Mouse (Mus musculus): ENCODE data around the gene Olfr959.

Gene Olfr959

DNA sequence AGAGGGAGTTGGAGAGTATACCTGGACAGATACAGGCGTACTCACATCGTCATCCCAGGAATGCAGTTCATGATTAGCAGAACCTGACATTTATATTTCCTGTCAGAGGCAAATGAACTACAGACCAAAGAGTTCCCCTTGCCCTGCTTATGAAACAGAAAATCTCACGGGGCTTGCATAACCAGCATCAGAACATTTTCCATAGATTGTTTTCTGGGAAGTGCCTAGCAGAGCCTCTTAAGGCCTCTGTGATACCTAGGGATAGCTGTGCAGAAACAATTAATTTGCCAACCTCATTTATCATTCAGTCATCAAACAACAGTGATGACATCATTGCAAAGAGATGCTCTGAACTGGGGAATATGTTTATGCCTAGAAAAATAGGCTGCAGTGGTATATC is at the start of gene Olfr959:
Gene Olfr959, minus strand, starts transcription at position 101 of the 400 bp plus-strand sequence.
- no peak for DNase-seq (ENCODE audit: low spot score)

GRCm38 (mm10) chr9:39624711-39625110 is 49.3 kb upstream of the Olfr959 start:
- DNase-seq (ENCODE audit: low spot score) = no peak

DNA sequence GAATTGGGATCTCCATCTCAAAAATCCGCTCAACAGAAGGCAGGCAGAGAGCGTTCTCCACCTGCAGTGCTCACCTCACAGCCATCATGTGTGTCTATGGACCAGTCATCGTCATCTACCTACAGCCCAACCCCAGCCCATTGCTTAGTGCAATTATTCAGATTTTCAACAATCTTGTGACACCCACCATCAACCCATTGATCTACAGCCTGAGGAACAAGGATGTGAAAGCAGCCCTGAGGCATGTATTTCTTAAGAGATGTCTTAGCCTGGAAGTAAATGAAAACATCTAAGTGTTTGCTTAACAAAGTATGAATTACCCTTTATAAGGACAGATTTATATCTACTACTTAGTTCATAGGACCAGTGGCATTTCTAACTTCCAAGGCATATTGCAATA is 48.4 kb upstream of the Olfr959 start:
- DNase-seq (ENCODE audit: low spot score) = no peak

DNA sequence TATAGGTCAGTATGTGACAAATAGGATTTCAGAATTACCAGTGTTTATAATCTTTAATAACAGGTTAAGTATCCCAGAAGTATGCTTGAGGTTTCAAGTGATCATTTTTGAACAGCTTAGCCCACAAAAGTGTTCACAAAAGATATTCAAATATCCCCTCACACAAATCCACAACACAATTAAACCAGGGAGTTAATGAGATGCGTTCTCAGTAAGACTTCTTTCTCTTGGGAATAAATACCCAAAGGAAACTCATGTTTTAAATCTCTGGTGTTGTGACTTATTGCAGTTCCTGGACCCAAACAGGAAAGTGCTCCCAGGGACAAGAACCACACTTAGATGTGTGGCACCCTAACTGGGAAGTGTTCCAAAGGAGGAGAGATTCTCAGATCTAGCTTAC is 45.7 kb upstream of the Olfr959 start, which contains the start of gene Olfr960:
Gene Olfr960, plus strand, starts transcription at position 301 of the 400 bp plus-strand sequence.
- DNase-seq (ENCODE audit: low spot score) = no peak

DNA sequence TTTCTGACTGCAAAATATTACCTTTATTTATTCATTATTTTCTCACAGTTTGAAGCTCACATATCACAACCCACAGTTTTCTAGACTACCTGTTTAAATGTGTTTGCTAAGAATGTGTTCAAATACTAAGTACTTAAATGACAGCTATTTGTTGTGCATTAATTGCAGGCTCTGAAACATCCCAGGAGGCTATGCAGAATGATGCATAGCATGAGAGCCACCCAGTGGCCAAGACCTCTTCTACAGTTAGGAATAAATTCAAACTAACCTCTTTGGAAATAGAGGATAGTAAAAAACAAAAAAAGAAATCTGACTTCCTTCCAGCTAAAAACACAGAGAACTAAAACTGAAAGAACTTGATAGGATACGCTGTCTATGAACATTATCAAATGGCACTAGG is 36.6 kb upstream of the Olfr959 start:
- peak; percentile 52 for DNase-seq (ENCODE audit: low spot score)

DNA sequence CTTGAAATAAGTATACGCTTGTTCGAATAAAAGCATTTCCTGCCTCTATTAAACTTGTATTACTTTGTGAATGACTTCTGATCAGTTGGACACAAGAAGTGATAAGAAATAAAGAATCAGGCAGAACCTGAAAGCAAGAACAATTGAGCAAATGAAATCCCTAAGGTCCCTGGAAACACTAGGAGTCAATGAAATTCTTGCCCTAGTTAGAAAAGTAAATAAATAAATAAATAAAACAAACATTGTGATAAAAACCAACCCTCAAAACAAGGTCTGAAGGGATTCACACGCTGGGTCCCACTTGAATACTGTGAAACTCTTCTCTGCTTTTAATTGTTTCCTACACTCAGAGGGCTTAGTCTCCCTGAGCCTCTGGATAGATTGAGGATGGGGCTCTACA is 35.0 kb upstream of the Olfr959 start, which contains the start of gene Olfr148:
Gene Olfr148, plus strand, starts transcription at position 301 of the 400 bp plus-strand sequence.
- DNase-seq (ENCODE audit: low spot score) = no peak

DNA sequence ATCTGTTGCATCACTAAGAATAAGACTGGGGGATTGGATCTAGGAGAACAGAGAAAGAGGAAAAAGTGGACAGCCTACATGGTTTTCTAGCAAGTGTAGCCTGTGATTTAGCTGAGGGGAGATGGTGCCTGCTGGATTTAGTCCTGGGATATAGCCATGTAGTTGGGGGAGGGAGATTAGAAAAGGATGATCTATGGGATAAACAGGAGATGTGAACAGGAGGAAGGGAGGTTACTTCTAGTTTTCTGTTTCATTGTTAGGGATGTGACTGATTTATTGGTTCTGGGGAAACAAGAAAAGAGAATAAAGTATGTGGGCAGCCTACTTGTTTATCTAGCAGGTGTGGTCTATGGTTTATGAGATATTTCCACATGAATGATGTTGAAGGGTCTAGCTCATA is 33.1 kb upstream of the Olfr959 start:
- no peak for DNase-seq (ENCODE audit: low spot score)

DNA sequence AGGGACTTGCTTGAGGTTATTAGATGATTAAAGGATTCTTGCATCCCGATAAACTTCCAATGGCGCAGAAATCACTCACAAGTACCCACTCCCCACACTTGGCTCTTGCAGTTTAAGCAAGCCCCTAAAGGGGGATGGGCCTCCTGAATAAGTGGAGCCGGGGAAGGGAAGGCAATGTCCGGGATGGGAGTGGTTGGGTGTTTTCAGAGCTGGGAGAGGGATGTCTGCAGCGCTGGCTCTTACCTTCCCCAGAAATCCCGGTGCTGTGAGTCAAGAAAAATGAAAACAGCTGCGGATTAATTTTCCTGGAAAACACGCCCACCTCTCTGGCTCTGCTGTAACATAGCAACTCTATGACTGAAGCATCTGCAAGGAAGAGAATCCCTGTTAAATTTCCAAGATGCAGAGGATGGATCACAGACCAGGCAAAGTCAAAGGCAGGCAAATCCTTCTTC is 28.7 kb upstream of the Olfr959 start, which contains the start of gene AW551984:
Gene AW551984, minus strand, starts transcription at position 405 of the 455 bp plus-strand sequence.
- DNase-seq (ENCODE audit: low spot score) = peak; percentile 52

DNA sequence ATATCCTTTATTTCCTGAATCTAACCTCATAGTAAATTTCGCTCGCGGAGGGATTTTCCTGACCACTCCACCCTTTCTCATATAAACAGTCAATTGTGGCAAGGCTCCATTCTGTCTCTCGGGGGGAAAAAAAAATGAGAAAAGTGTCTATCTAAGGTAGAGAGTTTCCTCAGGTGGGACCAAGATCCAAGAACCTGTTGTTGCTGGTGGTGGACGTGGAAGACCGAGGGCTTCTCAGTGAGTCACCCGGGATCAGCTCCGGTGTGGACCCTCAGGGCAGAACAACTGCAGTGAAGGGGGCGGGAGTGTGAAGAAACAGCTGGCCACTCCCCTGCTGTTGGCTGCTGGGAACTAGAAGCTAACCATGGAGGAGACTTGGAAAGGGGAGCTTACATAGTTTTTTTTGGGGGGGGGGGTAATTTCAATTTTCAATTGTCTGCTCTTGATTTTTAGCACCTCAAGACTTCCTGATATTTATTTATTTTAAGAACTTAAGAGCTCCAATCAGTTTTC is 28.0 kb upstream of the Olfr959 start:
- peak; percentile 58 for DNase-seq (ENCODE audit: low spot score)

GRCm38 (mm10) chr9:39602536-39603332 is 27.4 kb upstream of the Olfr959 start:
- peak; percentile 50 for DNase-seq (ENCODE audit: low spot score)

GRCm38 (mm10) chr9:39577050-39577449 is 1.7 kb upstream of the Olfr959 start:
- no peak for DNase-seq (ENCODE audit: low spot score)

- no peak for DNase-seq (ENCODE audit: low spot score)
Observed at GRCm38 (mm10) chr9:39558349-39558647, 17.1 kb downstream of the Olfr959 start.

DNA sequence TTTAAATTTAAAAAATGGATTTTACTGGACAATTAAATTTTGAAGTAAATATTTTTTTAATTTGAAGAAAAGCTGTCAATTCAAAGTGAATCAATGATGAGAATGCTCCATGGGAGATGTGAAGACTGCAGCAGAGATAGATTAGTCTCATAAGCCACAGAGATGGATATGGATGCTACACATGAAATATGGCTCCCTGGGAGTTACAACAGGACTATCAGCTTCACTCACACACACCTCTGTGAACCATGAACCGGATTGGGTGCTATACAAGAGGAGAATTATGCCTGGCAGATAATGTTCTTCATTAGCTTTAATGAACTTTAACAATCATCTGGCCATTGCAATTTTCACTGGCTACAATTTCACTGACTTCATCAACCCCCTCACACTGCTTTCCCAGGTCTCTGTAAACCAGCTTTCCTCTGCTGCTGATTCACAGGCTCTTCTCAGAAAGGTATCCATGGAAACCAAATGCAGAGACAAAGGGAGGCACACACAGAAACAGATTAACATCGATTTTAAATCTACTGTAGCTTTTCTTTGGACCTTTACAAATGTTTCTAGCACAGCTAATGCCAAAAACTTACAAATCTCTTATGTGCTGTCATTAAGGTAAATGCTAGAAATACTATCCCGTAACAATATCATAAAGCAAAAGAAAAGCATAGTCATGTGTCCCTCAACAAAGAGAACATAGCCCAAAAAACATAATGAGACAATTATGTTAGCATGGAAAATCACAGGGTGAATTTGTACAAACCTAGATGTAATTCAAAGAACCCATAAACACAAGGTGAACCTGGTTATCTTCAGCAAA is 17.6 kb downstream of the Olfr959 start:
- peak; percentile 46 for DNase-seq (ENCODE audit: low spot score)

- DNase-seq (ENCODE audit: low spot score) = no peak
Observed at GRCm38 (mm10) chr9:39553946-39554345, 21.4 kb downstream of the Olfr959 start, which contains the start of gene Olfr958. Gene Olfr958 (minus strand): TSS chr9:39554054.

GRCm38 (mm10) chr9:39550806-39551205 is 24.6 kb downstream of the Olfr959 start:
- DNase-seq (ENCODE audit: low spot score) = no peak

- DNase-seq (ENCODE audit: low spot score) = no peak
Observed at GRCm38 (mm10) chr9:39523616-39524285, 51.6 kb downstream of the Olfr959 start.
